Mouse (Mus musculus) forebrain, embryonic 15.5 days (tissue): ENCODE measurements around the gene Slc5a5. TPM values are rescaled to one million over a fixed set of nuclear protein-coding genes. Genes with fewer than 3 reads are reported as not detected.

Experiments
- ATAC-seq: fragments of 200-750 bp; cut with Nextera tagmentation; replicated peaks from 2 replicates; pipeline ENCODE4 v1.8.0; 2017; ENCODE audit warnings: mild to moderate bottlenecking, moderate TSS enrichment, moderate library complexity
- H3K27ac ChIP-seq: fragments of 300-500 bp; sonication (generic); replicated peaks from 2 replicates; pipeline ENCODE4 v1.5.1; 2015; ENCODE audit warnings: mild to moderate bottlenecking, inconsistent platforms
- H3K27me3 ChIP-seq: fragments of 300-500 bp; sonication (generic); 2 replicates; pipeline ENCODE4 v1.6.1; 2015; ENCODE audit warnings: inconsistent platforms
- H3K36me3 ChIP-seq: fragments of 300-500 bp; sonication (generic); 2 replicates; pipeline ENCODE4 v1.6.1; 2015; ENCODE audit warnings: mild to moderate bottlenecking, inconsistent platforms
- H3K4me1 ChIP-seq: fragments of 300-500 bp; sonication (generic); 2 replicates; pipeline ENCODE4 v1.6.1; 2015; ENCODE audit warnings: inconsistent platforms
- H3K4me2 ChIP-seq: fragments of 300-500 bp; sonication (generic); replicated peaks from 2 replicates; pipeline ENCODE4 v1.6.1; 2015; ENCODE audit warnings: mild to moderate bottlenecking, inconsistent platforms
- H3K4me3 ChIP-seq: fragments of 300-500 bp; sonication (generic); 2 replicates; pipeline ENCODE4 v1.5.1; 2015; ENCODE audit warnings: mild to moderate bottlenecking, inconsistent platforms
- H3K9ac ChIP-seq: fragments of 300-500 bp; sonication (generic); replicated peaks from 2 replicates; pipeline ENCODE4 v1.6.1; 2015; ENCODE audit warnings: mild to moderate bottlenecking, inconsistent platforms
- H3K9me3 ChIP-seq: fragments of 300-500 bp; sonication (generic); 2 replicates; pipeline ENCODE4 v1.6.1; 2016; ENCODE audit warnings: inconsistent platforms
- WGBS: fragments of 180-500 bp; shearing (Covaris S2); methylation state at CpG from one replicate; pipeline ENCODE4 v1.1.7; 2015; ENCODE audit warnings: mixed read lengths; 5-methylcytosine and 5-hydroxymethylcytosine counted together
- polyA plus RNA-seq: library from polyadenylated mRNA; unstranded; fragments of >200 nt; fragmentation: Nextera tagmentation; extraction: Ambion mirVana; gene quantifications from 2 replicates; pipeline ENCODE4 v1.2.1, GENCODE M21; 2015

Slc5a5 gene
- 1.4 and 1.6 TPM in 2 replicates for polyA plus RNA-seq

DNA sequence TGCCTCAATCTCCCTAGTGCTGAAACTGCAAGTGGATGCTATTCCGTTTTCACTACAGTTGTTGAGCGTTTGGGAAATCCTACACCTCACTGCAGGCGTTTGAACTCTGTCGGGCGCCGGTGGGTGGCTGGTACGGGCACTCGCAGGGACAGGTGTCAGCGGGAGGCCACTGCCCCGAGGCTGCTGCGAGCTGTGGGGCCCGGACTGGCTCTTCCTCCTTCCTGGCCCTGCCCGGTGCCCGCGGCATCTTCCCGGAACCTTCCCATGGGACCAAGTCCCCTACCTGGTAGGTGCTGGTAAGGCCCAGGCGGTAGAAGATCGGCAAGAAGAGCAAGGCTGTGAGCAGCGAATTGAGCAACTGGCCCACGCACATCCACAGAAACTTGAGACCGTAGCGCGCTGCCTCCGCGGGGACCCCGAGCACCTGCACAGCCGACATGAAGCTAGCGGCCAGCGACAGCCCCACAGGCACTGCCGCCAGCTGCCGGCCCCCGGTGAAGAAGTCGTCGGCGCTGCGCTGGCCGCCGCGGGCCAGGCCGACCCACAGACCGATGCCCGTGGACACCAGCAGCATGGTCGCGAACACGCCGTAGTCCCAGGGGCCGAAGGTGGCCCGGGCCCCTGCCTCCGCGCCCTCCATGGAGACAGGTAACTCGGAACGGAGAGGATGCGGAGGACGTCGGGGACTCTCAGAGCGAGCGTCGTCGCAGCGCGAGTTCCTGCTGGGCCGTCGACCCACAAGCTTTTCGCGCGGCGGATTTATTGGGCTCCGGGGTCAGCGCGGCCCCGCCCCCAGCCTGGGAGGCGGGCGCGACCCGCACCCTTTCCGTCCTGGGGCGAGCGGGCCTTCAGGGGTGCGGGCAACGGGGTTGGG is at the start of gene Slc5a5:
Gene Slc5a5, minus strand, starts transcription at position 736 of the 874 bp plus-strand sequence.
- H3K36me3 ChIP-seq, result peaks cover 30% of the 10 kb centered on the region
- peaks cover 23% of the 10 kb centered on the region for H3K4me1 ChIP-seq
- no peaks in the 10 kb centered on the region for H3K9me3 ChIP-seq
- peaks cover 41% of the 10 kb centered on the region for H3K27me3 ChIP-seq
- no peak within 1 kb of the TSS for H3K27ac ChIP-seq
- no peak for ATAC-seq
- WGBS, result 4% methylated on average over 80 of the region's 80 CpGs
- H3K4me2 ChIP-seq, result peak within 1 kb of the TSS; percentile 12; the same call in 1 of the 2 replicates
- H3K9ac ChIP-seq, result no peak within 1 kb of the TSS
- H3K4me3 ChIP-seq, result peak within 1 kb of the TSS; percentile 10

DNA sequence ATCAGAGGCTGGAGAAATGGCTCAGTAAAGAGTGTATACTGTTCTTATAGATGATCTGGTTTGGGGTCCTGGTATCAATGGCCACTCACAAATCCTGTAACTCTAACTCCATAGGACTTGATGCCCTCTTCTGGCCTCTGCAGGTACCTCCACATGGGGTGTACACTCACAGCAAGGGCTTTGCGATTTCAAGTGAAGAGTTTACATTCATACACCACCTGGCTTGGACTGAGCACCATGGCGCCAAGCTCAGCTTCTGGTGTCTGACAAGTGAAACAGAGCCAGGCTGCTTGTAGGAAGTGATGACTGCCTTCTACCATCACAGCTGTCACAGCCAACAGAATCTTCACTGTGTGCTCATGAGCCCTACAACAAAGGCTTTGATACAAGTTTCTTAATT is 48.9 kb upstream of the Slc5a5 start:
- Histone ChIP-seq H3K9ac (no peak overlapping the region), H3K27ac (no peak overlapping the region), H3K27me3 (no peaks in the 10 kb centered on the region), H3K36me3 (no peaks in the 10 kb centered on the region), H3K9me3 (no peaks in the 10 kb centered on the region), H3K4me1 (no peaks in the 10 kb centered on the region), H3K4me3 (no peak overlapping the region), H3K4me2 (no peak overlapping the region)
- ATAC-seq, result no peak
- WGBS, result 67% methylated on average over 2 of the region's 2 CpGs

DNA sequence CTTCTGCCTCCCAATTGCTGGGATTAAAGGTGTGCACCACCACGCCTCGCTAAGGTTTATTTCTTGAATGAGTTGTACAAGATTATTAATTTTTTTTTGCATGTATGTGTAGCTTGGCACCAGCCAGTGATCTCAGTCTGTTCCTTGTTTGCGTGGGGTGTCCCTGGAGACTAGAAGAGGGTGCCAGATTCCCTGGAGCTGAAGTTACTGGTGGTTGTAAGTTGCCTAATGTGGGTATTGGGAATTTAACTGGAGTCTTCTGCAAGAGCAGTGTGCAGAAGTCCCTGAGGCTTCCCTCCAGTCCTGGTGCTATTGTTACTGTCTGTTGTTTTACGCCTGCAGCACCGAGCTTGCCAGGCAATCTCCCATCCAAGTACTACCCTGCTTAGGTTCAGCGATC is 44.6 kb upstream of the Slc5a5 start:
- H3K4me3 ChIP-seq, result no peak overlapping the region
- no peaks in the 10 kb centered on the region for H3K36me3 ChIP-seq
- WGBS, result 83% methylated on average over 6 of the region's 6 CpGs
- H3K27me3 ChIP-seq, result no peaks in the 10 kb centered on the region
- no peaks in the 10 kb centered on the region for H3K9me3 ChIP-seq
- no peak for ATAC-seq
- no peak overlapping the region for H3K9ac ChIP-seq
- H3K27ac ChIP-seq, result no peak overlapping the region
- no peaks in the 10 kb centered on the region for H3K4me1 ChIP-seq
- no peak overlapping the region for H3K4me2 ChIP-seq

DNA sequence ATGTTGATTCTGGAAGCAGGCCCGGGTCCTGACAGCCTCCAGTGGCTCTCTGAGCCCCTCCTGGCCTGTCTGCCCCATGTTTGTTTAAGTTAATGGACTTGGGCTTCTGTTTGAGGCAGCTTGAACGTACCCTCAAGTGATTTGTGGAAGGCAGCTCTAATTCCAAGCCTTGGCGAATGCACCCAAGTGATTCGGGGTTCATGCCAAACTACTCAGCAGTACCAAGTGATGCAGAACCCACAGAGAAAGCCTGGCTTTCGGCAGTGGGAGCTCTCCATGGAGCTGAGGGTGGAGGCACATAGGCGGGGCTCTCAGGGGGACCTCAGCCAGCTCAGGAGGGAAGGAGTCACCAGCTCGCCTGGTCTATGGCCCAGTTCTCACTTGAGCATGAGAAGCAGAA is 42.2 kb upstream of the Slc5a5 start:
- WGBS, result 71% methylated on average over 7 of the region's 7 CpGs

DNA sequence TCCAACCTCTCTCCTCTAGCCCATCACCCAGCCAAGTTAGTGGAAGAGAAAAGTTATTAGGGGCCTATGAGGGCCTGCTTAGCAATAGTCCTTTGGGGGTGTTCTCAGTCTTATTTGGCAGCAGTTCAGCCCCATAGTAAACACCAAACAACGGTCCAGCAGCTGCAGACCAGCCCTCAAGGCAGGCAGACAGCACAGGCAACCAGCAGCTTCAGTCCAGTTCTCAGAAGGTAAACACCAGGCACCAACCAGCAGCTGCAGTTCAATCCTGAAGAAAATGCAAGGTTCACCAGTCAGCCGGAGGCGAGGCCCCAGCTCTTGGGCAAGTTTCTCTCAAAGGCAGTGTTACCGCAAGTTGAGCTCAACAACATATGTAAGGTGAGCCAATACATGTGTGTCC is 40.5 kb upstream of the Slc5a5 start:
- H3K4me1 ChIP-seq, result no peaks in the 10 kb centered on the region
- 91% methylated on average over 4 of the region's 4 CpGs for WGBS

More for the DNA sequence above, 42.2 kb upstream of the Slc5a5 start:
- no peak overlapping the region for H3K4me2 ChIP-seq
- H3K36me3 ChIP-seq, result no peaks in the 10 kb centered on the region
- H3K9ac ChIP-seq, result no peak overlapping the region
- no peaks in the 10 kb centered on the region for H3K27me3 ChIP-seq
- no peak overlapping the region for H3K27ac ChIP-seq
- H3K9me3 ChIP-seq, result no peaks in the 10 kb centered on the region
- no peaks in the 10 kb centered on the region for H3K4me1 ChIP-seq
- no peak for ATAC-seq
- H3K4me3 ChIP-seq, result no peak overlapping the region

DNA sequence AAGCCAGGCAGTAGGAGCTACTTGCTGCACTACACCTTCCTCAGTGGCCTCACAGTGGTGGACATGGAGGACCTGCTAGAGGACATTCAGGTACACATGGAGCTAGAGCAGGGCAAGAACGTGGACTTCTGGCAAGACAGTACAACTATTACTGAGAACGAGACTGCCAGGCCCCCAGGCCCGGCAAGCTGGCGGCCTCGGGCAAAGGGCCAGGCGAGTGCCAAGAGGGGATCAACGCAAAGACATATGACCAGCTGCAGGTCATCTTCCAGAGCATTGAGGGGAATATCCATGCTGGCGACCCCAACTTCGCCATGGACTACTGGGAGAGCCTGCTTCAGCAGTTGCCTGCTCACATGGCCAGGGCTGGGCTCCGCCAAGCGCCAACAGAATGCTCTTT is 39.2 kb upstream of the Slc5a5 start:
- no peak for ATAC-seq
- Histone ChIP-seq H3K36me3 (no peaks in the 10 kb centered on the region), H3K27me3 (no peaks in the 10 kb centered on the region), H3K27ac (no peak overlapping the region), H3K4me1 (no peaks in the 10 kb centered on the region), H3K9ac (no peak overlapping the region), H3K4me3 (no peak overlapping the region), H3K9me3 (no peaks in the 10 kb centered on the region), H3K4me2 (no peak overlapping the region)
- WGBS, result 93% methylated on average over 11 of the region's 11 CpGs

More for the DNA sequence above, 40.5 kb upstream of the Slc5a5 start:
- Histone ChIP-seq H3K27ac (no peak overlapping the region), H3K27me3 (no peaks in the 10 kb centered on the region), H3K4me2 (no peak overlapping the region), H3K9ac (no peak overlapping the region), H3K9me3 (no peaks in the 10 kb centered on the region), H3K4me3 (no peak overlapping the region), H3K36me3 (no peaks in the 10 kb centered on the region)
- ATAC-seq, result no peak

DNA sequence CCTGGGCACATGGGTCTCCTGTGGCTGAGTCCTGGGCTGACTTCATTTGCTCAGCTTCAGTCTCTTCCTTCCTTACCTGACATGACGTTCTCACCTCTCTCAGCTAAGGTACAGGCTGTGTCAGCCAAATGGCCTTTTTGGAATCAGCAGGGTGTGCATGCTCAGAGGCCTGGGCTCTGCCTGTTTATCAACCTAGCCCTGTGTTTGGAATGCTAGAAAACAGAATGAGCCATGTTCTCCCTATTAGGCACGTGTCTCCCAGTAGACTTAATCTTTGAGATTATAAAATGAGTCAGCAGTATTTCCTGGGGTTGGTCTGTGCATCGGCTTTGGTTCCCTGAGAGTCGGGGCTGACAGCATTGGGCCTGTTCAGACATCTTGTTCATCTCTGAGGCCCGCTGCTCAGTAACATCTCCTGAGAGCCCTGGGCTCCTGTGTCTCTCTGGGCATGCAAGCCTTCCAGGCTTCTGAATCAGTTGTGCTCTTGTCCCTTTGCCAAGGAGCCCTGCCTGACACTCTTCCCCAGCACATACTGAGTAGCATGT is 36.3 kb upstream of the Slc5a5 start:
- no peak for ATAC-seq
- WGBS, result 86% methylated on average over 5 of the region's 5 CpGs
- Histone ChIP-seq H3K36me3 (no peaks in the 10 kb centered on the region), H3K9me3 (no peaks in the 10 kb centered on the region), H3K4me3 (no peak overlapping the region), H3K27ac (no peak overlapping the region), H3K27me3 (no peaks in the 10 kb centered on the region), H3K4me1 (no peaks in the 10 kb centered on the region), H3K9ac (no peak overlapping the region), H3K4me2 (no peak overlapping the region)

DNA sequence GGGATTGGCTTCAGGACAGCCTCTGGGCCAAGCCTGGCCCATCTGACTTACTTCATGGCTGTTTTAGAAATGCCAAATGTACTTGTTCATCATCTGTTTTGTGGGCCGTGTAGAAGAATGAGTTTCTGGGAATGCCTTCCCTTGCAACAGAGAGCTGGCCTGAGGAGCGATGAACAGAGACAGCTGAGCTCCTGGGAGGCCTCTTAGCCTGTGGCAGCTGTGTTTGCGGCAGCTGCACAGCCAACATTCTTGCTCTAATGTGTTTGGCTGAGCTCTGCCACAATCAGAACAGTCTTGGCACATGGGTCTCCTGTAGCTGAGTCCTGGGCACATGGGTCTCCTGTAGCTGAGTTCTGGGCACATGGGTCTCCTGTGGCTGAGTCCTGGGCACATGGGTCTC is 35.5 kb upstream of the Slc5a5 start:
- H3K9me3 ChIP-seq, result no peaks in the 10 kb centered on the region
- no peak for ATAC-seq
- 81% methylated on average over 3 of the region's 3 CpGs for whole genome bisulfite sequencing

DNA sequence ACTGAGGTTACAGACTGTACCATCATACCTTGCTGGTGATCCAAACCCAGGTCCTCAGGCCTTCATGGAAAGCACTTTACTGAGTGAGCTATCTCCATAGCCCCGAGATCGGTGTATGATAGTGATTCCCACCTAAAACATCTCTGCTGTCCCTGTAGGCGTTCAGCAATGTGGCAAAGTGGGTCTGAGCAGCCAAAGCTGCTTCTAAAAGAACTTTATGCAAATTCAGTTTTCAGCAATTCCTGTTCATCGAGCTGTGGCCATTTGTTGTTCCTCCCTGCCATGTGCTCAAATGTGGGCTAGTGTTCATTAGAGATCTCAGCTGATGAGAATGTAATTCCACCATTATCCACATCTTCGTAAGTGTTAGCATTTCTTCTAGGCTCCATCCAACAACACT is 33.8 kb upstream of the Slc5a5 start:
- no peaks in the 10 kb centered on the region for H3K9me3 ChIP-seq
- no peaks in the 10 kb centered on the region for H3K36me3 ChIP-seq
- no peak overlapping the region for H3K4me3 ChIP-seq
- no peak overlapping the region for H3K4me2 ChIP-seq
- H3K27me3 ChIP-seq, result no peaks in the 10 kb centered on the region
- no peak overlapping the region for H3K9ac ChIP-seq
- no peak for ATAC-seq
- no peak overlapping the region for H3K27ac ChIP-seq
- WGBS, result 84% methylated on average over 5 of the region's 5 CpGs
- H3K4me1 ChIP-seq, result no peaks in the 10 kb centered on the region

More for the DNA sequence above, 35.5 kb upstream of the Slc5a5 start:
- Histone ChIP-seq H3K9ac (no peak overlapping the region), H3K4me2 (no peak overlapping the region), H3K27ac (no peak overlapping the region), H3K27me3 (no peaks in the 10 kb centered on the region), H3K4me3 (no peak overlapping the region), H3K36me3 (no peaks in the 10 kb centered on the region), H3K4me1 (no peaks in the 10 kb centered on the region)

DNA sequence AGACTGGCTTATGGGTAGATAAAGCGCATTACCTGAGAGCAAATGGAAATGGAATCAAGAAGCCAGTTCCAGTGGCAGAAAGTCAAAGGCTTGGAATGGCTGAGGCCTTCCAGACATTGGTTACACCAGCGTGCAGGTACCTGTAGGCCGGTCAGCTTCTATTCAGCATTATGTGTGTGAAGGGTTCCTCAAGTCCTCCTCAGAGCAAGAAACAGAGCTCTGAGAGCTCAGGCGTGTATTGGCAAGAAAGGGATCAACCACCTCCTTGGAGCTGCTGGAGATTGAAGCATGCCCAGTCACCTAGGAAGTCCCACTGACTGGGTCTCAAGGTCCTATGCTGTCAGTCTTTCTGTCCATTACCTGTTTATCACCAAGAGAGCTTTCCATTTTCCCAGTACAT is 33.2 kb upstream of the Slc5a5 start:
- Histone ChIP-seq H3K4me2 (no peak overlapping the region), H3K9me3 (no peaks in the 10 kb centered on the region), H3K27ac (no peak overlapping the region), H3K27me3 (no peaks in the 10 kb centered on the region), H3K4me3 (no peak overlapping the region), H3K36me3 (no peaks in the 10 kb centered on the region), H3K4me1 (no peaks in the 10 kb centered on the region), H3K9ac (no peak overlapping the region)
- WGBS, result 94% methylated on average over 4 of the region's 4 CpGs
- no peak for ATAC-seq

DNA sequence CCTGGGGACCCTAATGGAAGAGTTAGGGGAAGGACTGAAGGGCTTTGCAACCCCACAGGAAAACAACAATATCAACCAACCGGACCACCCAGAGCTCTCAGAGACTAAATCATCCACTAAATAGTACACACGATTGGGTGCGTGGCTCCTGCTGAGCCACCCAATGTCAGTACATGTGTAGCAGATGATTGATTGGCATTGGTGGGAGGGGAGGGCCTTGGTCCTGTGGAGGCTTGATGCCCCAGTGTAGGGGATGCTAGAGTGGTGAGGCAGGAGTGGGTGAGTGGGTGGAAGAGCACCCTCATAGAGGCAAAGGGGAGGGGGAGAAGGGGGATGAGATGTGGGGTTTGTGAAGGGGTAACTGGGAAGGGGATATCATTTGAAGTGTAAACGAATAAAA is 31.6 kb upstream of the Slc5a5 start:
- no peaks in the 10 kb centered on the region for H3K9me3 ChIP-seq
- no peaks in the 10 kb centered on the region for H3K27me3 ChIP-seq
- no peak overlapping the region for H3K27ac ChIP-seq
- no peaks in the 10 kb centered on the region for H3K4me1 ChIP-seq
- no peak for ATAC-seq
- 86% methylated on average over 4 of the region's 4 CpGs for WGBS
- H3K4me3 ChIP-seq, result no peak overlapping the region
- H3K36me3 ChIP-seq, result peaks cover 4% of the 10 kb centered on the region; the same call in 1 of the 2 replicates
- H3K9ac ChIP-seq, result no peak overlapping the region
- H3K4me2 ChIP-seq, result no peak overlapping the region

DNA sequence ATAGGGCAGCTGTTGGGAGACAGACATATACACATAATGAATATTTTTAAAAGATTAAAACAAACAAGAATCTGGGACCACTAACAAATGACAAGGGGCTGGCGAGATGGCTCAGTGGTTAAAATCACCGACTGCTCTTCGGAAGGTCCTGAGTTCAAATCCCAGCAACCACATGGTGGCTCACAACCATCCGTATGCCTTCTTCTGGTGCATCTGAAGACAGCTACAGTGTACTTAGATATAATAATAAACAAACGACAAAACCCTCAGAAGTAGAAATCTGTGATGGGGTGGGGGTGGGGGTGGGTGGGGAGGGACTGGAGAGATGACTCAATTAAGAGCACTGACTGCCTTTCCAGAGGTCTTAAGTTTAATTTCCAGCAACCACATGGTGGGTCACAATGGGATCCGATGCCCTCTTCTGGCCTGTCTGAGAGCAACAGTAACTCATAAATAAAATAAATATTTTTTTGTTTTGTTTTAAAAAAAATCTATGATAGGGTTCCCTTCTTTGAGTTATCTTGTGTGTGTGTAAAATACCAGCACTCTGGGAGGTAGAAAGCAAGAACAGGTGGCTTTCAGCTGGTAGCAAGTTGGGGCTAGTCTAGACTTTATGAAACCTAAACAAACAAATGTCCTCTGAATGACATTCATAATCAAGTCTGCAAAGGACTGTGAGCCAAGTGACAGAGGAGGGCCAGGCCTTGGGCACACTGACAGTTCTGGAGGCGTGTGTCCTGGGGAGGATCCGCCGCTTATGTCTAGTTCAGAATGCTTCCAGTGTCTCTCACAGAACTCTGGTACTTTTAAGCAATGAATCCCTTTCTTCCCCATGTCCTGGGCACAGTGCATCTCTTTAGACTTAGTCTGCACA is 27.7 kb upstream of the Slc5a5 start:
- Histone ChIP-seq H3K9me3 (no peaks in the 10 kb centered on the region), H3K27ac (no peak overlapping the region), H3K27me3 (no peaks in the 10 kb centered on the region), H3K4me2 (no peak overlapping the region), H3K9ac (no peak overlapping the region), H3K36me3 (peaks cover 27% of the 10 kb centered on the region), H3K4me1 (no peaks in the 10 kb centered on the region), H3K4me3 (no peak overlapping the region)
- no peak for ATAC-seq
- 91% methylated on average over 9 of the region's 9 CpGs for WGBS
